Mouse (Mus musculus) neural tube, embryonic 14.5 days (tissue): ENCODE data around the gene Pnma3. TPM values are rescaled to one million over a fixed set of nuclear protein-coding genes. Genes with fewer than 3 reads are reported as not detected.
"Not testable (repeated sequence)": the region's sequence is repeated elsewhere in the genome, so short reads cannot be mapped to it uniquely, and the experiment has no call there.

Experiments used
- ATAC-seq: fragments of 200-750 bp; cut with Nextera tagmentation; 2 replicates; pipeline ENCODE4 v1.8.0; 2017; ENCODE audit warnings: low read depth, mild to moderate bottlenecking, moderate TSS enrichment, moderate library complexity
- H3K27ac ChIP-seq: fragments of 300-500 bp; sonication (generic); 2 replicates; pipeline ENCODE4 v1.5.1; 2014; ENCODE audit warnings: low read depth, mild to moderate bottlenecking, control low read depth, low read length, moderate library complexity, mixed read lengths
- H3K27me3 ChIP-seq: fragments of 300-500 bp; sonication (generic); 2 replicates; pipeline ENCODE4 v1.6.1; 2014; ENCODE audit warnings: low read length; ENCODE audit not compliant: control insufficient read depth, insufficient read depth
- H3K36me3 ChIP-seq: fragments of 300-500 bp; sonication (generic); 2 replicates; pipeline ENCODE4 v1.6.1; 2014; ENCODE audit warnings: low read length, mixed read lengths; ENCODE audit not compliant: control insufficient read depth, insufficient read depth
- H3K4me1 ChIP-seq: fragments of 300-500 bp; sonication (generic); 2 replicates; pipeline ENCODE4 v1.6.1; 2014; ENCODE audit warnings: low read length; ENCODE audit not compliant: control insufficient read depth, insufficient read depth
- H3K4me2 ChIP-seq: fragments of 300-500 bp; sonication (generic); 2 replicates; pipeline ENCODE4 v1.6.1; 2014; ENCODE audit warnings: mild to moderate bottlenecking, low read depth, low read length, control low read depth
- H3K4me3 ChIP-seq: fragments of 300-500 bp; sonication (generic); 2 replicates; pipeline ENCODE4 v1.5.1; 2014; ENCODE audit warnings: low read depth, low read length, control low read depth, mixed read lengths
- H3K9ac ChIP-seq: fragments of 300-500 bp; sonication (generic); replicated peaks from 2 replicates; pipeline ENCODE4 v1.6.1; 2014; ENCODE audit warnings: low read depth, mild to moderate bottlenecking, control low read depth, low read length, mixed read lengths
- H3K9me3 ChIP-seq: fragments of 300-500 bp; sonication (generic); 2 replicates; pipeline ENCODE4 v1.6.1; 2016; ENCODE audit warnings: low read length; ENCODE audit not compliant: control insufficient read depth
- WGBS: fragments of 180-500 bp; shearing (Covaris S2); extraction: QIAGEN DNeasy Blood & Tissue Kit; methylation state at CpG from one replicate; pipeline ENCODE4 v1.1.7; 2014; 5-methylcytosine and 5-hydroxymethylcytosine counted together
- polyA plus RNA-seq: library from polyadenylated mRNA; unstranded; fragments of >200 nt; fragmentation: Nextera tagmentation; extraction: Ambion mirVana; gene quantifications from 2 replicates; pipeline ENCODE4 v1.2.1, GENCODE M21; 2014

Pnma3 gene
- polyA plus RNA-seq, 1 experiment from 2014 or later = 4.6 TPM

- not testable (repeated sequence) for H3K4me3 ChIP-seq, H3K27ac ChIP-seq, H3K4me2 ChIP-seq, ATAC-seq, H3K9ac ChIP-seq, H3K36me3 ChIP-seq, H3K4me1 ChIP-seq, H3K9me3 ChIP-seq, H3K27me3 ChIP-seq
- no CpG with 5 or more reads among the region's 5 CpGs for WGBS
These were observed 2.3 kb downstream of the Pnma3 start for GRCm38 (mm10) chrX:73066765-73067312.

DNA sequence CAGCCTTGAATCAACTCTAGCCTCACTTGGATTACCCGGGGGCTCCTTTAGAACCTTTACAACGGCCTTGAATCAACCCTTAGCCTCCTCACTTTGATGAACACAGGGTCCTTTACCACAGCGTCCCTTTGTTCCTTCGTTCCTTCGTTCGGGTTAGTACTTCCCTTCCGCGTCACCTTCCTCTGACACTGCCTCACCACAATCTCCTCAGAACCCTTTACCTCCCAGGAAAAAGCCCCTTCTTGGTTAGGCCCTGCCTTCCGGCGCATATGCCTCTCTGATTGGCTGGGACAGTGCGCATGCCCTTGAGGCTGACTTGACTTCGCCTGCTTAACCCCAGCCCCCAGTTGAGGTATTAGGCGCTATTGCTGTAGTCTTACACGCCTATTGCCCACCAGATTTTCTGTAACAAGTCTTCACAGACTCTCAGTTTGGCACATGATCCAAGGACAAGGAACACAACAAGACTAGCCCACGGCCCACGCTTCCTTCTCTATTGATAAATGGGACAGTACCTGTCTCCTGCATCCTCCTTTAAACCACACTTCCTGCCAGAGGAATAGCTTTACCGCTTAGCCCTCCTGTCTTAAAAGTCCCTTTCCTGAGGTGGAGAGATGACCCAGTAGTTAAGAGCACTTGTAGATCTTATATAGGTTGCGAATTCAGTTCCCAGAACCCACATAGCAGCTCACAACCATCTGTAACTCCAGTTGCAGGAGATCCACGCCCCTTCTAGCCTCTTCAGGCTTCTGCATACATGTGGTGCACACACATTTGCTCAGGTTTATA, 17.9 kb downstream of the Pnma3 start, which contains the start of gene Xlr4a:
Gene Xlr4a, minus strand, starts transcription at position 212 of the 789 bp plus-strand sequence.
- H3K4me1 ChIP-seq, H3K36me3 ChIP-seq, H3K27ac ChIP-seq, H3K4me3 ChIP-seq, H3K9ac ChIP-seq, H3K4me2 ChIP-seq, H3K9me3 ChIP-seq, ATAC-seq, H3K27me3 ChIP-seq: not testable (repeated sequence)
- 86% methylated on average over 18 of the region's 19 CpGs for WGBS

GRCm38 (mm10) chrX:73096941-73097508, 32.4 kb downstream of the Pnma3 start, which contains the start of gene Xlr3a:
Gene Xlr3a, minus strand, starts transcription at chrX:73097095.
- not testable (repeated sequence) for H3K4me3 ChIP-seq, H3K9ac ChIP-seq, H3K27ac ChIP-seq, H3K27me3 ChIP-seq, H3K36me3 ChIP-seq, H3K4me1 ChIP-seq, H3K4me2 ChIP-seq, ATAC-seq, H3K9me3 ChIP-seq
- 68% methylated on average over 13 of the region's 13 CpGs for WGBS

GRCm38 (mm10) chrX:73116747-73117146, 52.2 kb downstream of the Pnma3 start, which contains the start of gene Gm14685:
Gene Gm14685, plus strand, starts transcription at chrX:73117047.
- WGBS = no CpG with 5 or more reads among the region's 7 CpGs
- not testable (repeated sequence) for H3K27me3 ChIP-seq, ATAC-seq, H3K4me2 ChIP-seq, H3K9me3 ChIP-seq, H3K9ac ChIP-seq, H3K4me3 ChIP-seq, H3K4me1 ChIP-seq, H3K36me3 ChIP-seq, H3K27ac ChIP-seq

Other genes starting within 250 kb of the Pnma3 start
- gene Gabrq, start 239.6 kb upstream of the Pnma3 start, polyA plus RNA-seq = 3.4 and 4.5 TPM in 2 replicates
- gene Cetn2, start 146.4 kb upstream of the Pnma3 start, polyA plus RNA-seq = 62.6 and 80.1 TPM in 2 replicates
- 49.6 and 56.1 TPM in 2 replicates for gene Nsdhl, start 146.2 kb upstream of the Pnma3 start, polyA plus RNA-seq
- 0.45 and 0.83 TPM in 2 replicates for gene Zfp185, start 77.4 kb upstream of the Pnma3 start, polyA plus RNA-seq
- gene Pnma5, start 27.7 kb upstream of the Pnma3 start, polyA plus RNA-seq = 0.12 and 0.19 TPM in 2 replicates
- gene Xlr4a, start 17.7 kb downstream of the Pnma3 start, polyA plus RNA-seq = 0.33 TPM in 1 of 2 replicates, not detected in the other
- 2.7 and 6.0 TPM in 2 replicates for gene Xlr3a, start 32.3 kb downstream of the Pnma3 start, polyA plus RNA-seq
- gene Gm14685, start 52.3 kb downstream of the Pnma3 start, polyA plus RNA-seq = 0.70 TPM in 1 of 2 replicates, not detected in the other
- not detected in 2 replicates for gene Xlr5b, start 84.0 kb downstream of the Pnma3 start, polyA plus RNA-seq
- 0.52 TPM in 1 of 2 replicates, not detected in the other for gene DXBay18, start 84.7 kb downstream of the Pnma3 start, polyA plus RNA-seq
- not detected in 2 replicates for gene Spin2d, start 112.2 kb downstream of the Pnma3 start, polyA plus RNA-seq
- gene Xlr3b, start 127.4 kb downstream of the Pnma3 start, polyA plus RNA-seq = 13.9 and 14.5 TPM in 2 replicates
- gene Xlr4b, start 149.5 kb downstream of the Pnma3 start, polyA plus RNA-seq = 0.55 TPM in 1 of 2 replicates, not detected in the other
- 32.0 and 34.1 TPM in 2 replicates for gene F8a, start 163.5 kb downstream of the Pnma3 start, polyA plus RNA-seq
- gene Xlr4c, start 178.3 kb downstream of the Pnma3 start, polyA plus RNA-seq = not detected in 2 replicates
- gene Xlr3c, start 200.6 kb downstream of the Pnma3 start, polyA plus RNA-seq = 0.73 TPM in 1 of 2 replicates, not detected in the other
- not detected in 2 replicates for gene Xlr5a, start 228.2 kb downstream of the Pnma3 start, polyA plus RNA-seq
- gene Xlr5c, start 228.2 kb downstream of the Pnma3 start, polyA plus RNA-seq = not detected in 2 replicates